Mouse (Mus musculus) liver, embryonic 14.5 days (tissue): ENCODE measurements at regions not wholly inside any gene's neighbourhood (a gene's known extent, or its start where the extent isn't known, plus 50 kb on each side); places are given as distances from the start of the nearest gene placed in this dataset.

Experiments used
- ATAC-seq: fragments of 200-750 bp; cut with Nextera tagmentation; 2 replicates; pipeline ENCODE4 v1.8.0; 2017; ENCODE audit warnings: moderate number of reproducible peaks, mild to moderate bottlenecking, moderate library complexity; ENCODE audit not compliant: insufficient read depth
- DNase-seq, 3 experiments: peaks; one replicate each; pipeline ENCODE4 v3.0.0-alpha.2; 2012 to 2013; ENCODE audit warnings: low read depth in 3 of 3, low spot score in 3 of 3
- H3K27ac ChIP-seq: fragments of 300-500 bp; sonication (generic); 2 replicates; pipeline ENCODE4 v1.5.1; 2014; ENCODE audit warnings: moderate library complexity, mild to moderate bottlenecking, control low read depth, inconsistent platforms
- H3K27me3 ChIP-seq: fragments of 300-500 bp; sonication (generic); 2 replicates; pipeline ENCODE4 v1.6.1; 2014; ENCODE audit warnings: mild to moderate bottlenecking, low read length, moderate library complexity; ENCODE audit not compliant: control insufficient read depth, insufficient read depth
- H3K36me3 ChIP-seq: fragments of 300-500 bp; sonication (generic); replicated peaks from 2 replicates; pipeline ENCODE4 v1.6.1; 2014; ENCODE audit warnings: low read depth; ENCODE audit not compliant: control insufficient read depth, insufficient read depth
- H3K4me1 ChIP-seq, 2 experiments: fragments of 200-500 bp in 1 of 2; fragments of 300-500 bp in 1 of 2; sonication (generic) in 1 of 2; replicated peaks; 2 replicates each; pipeline ENCODE4 v1.6.1; 2012 to 2014; ENCODE audit warnings: antibody characterized with exemption in 1 of 2, inconsistent platforms in 1 of 2, low read length in 1 of 2; ENCODE audit not compliant: control insufficient read depth in 2 of 2, insufficient read depth in 2 of 2
- H3K4me2 ChIP-seq: fragments of 300-500 bp; sonication (generic); 2 replicates; pipeline ENCODE4 v1.6.1; 2014; ENCODE audit warnings: low read depth, mild to moderate bottlenecking, control low read depth, moderate library complexity
- H3K4me3 ChIP-seq, 2 experiments: fragments of 200-500 bp in 1 of 2; fragments of 300-500 bp in 1 of 2; sonication (generic) in 1 of 2; 2 replicates each; pipeline ENCODE4 v1.5.1; 2012 to 2014; ENCODE audit warnings: low read depth in 2 of 2, low read length in 2 of 2, mild to moderate bottlenecking in 2 of 2, control low read depth in 1 of 2, inconsistent platforms in 1 of 2, moderate library complexity in 1 of 2; ENCODE audit not compliant: insufficient read depth in 1 of 2
- H3K9ac ChIP-seq: fragments of 300-500 bp; sonication (generic); replicated peaks from 2 replicates; pipeline ENCODE4 v1.6.1; 2014; ENCODE audit warnings: mild to moderate bottlenecking, control low read depth, moderate library complexity
- H3K9me3 ChIP-seq: fragments of 300-500 bp; sonication (generic); 2 replicates; pipeline ENCODE4 v1.6.1; 2016; ENCODE audit warnings: low read length, mixed read lengths; ENCODE audit not compliant: control insufficient read depth
- CTCF ChIP-seq: IDR thresholded peaks from 2 replicates; pipeline ENCODE4 v1.5.1; 2016; ENCODE audit warnings: antibody characterized with exemption, low read depth, control low read depth
- EP300 ChIP-seq: IDR thresholded peaks from 2 replicates; pipeline ENCODE4 v1.6.1; 2016; ENCODE audit warnings: antibody characterized with exemption, low read depth
- whole genome bisulfite sequencing: fragments of 180-500 bp; shearing (Covaris S2); extraction: QIAGEN DNeasy Blood & Tissue Kit; methylation state at CpG from one replicate; pipeline ENCODE4 v1.1.7; 2014; ENCODE audit not compliant: insufficient replicate concordance; 5-methylcytosine and 5-hydroxymethylcytosine counted together

- ATAC-seq (peak; percentile 59), DNase-seq (peak; percentile 17 to 37 (median 36))
- WGBS: 65% methylated on average over 16 of the region's 16 CpGs
- Histone ChIP-seq H3K9ac (no peak overlapping the region), H3K27ac (no peak overlapping the region), H3K4me2 (no peak overlapping the region), H3K4me3 (no peak overlapping the region), H3K27me3 (no peaks in the 10 kb centered on the region), H3K4me1 (peaks cover 0 to 4% of the 10 kb centered on the region in 2 experiments; a peak in 1 of 4 replicates), H3K9me3 (no peaks in the 10 kb centered on the region), H3K36me3 (no peaks in the 10 kb centered on the region)
- TF ChIP-seq EP300: no peak
- TF ChIP-seq CTCF: no peak
Measured at GRCm38 (mm10) chr10:95773425-95773980, 69.2 kb downstream of the Gm33543 start.

- Histone ChIP-seq H3K9ac (no peak overlapping the region), H3K27me3 (no peaks in the 10 kb centered on the region), H3K27ac (no peak overlapping the region), H3K4me2 (no peak overlapping the region), H3K4me1 (no peaks in the 10 kb centered on the region), H3K36me3 (no peaks in the 10 kb centered on the region), H3K4me3 (no peak overlapping the region), H3K9me3 (no peaks in the 10 kb centered on the region)
- no peak for TF ChIP-seq EP300
- TF ChIP-seq CTCF: no peak
- no peak for ATAC-seq
- WGBS: 70% methylated on average over 9 of the region's 9 CpGs
- DNase-seq: no peak
Measured at GRCm38 (mm10) chr10:95772811-95773424, 69.8 kb downstream of the Gm33543 start.

DNA sequence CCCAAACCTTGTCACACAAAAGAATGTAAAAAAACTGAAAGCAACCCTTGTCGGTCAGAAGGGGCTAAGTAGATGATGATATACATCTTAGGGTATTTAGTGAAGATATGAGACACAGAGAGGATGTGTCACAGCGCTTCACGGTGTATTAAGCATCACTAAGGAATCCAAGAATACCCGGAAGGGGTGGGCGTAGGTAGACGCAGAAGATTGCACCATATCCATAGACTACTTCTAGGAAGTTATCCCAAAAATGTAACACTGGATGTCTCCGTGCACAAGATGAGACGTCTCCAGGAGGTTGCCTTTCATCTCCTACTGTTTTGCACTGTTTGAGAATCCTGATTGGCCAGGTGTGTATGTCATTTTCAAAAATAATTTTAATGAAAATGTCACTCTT is 73.8 kb downstream of the Gm33543 start:
- DNase-seq (no peak), ATAC-seq (no peak)
- Histone ChIP-seq H3K27ac (no peak overlapping the region), H3K4me2 (no peak overlapping the region), H3K27me3 (no peaks in the 10 kb centered on the region), H3K9me3 (no peaks in the 10 kb centered on the region), H3K9ac (no peak overlapping the region), H3K4me1 (no peaks in the 10 kb centered on the region), H3K36me3 (no peaks in the 10 kb centered on the region), H3K4me3 (no peak overlapping the region)
- no peak for TF ChIP-seq EP300
- no peak for TF ChIP-seq CTCF
- WGBS: 70% methylated on average over 8 of the region's 8 CpGs

GRCm38 (mm10) chr10:95767526-95768161 is 75.1 kb downstream of the Gm33543 start:
- no peaks in the 10 kb centered on the region for H3K27me3 ChIP-seq
- no peak for TF ChIP-seq EP300
- TF ChIP-seq CTCF: no peak
- H3K4me1 ChIP-seq: no peaks in the 10 kb centered on the region
- H3K9me3 ChIP-seq: no peaks in the 10 kb centered on the region
- no peak overlapping the region for H3K4me3 ChIP-seq
- no peak for ATAC-seq
- H3K27ac ChIP-seq: no peak overlapping the region
- no peak for DNase-seq
- H3K9ac ChIP-seq: no peak overlapping the region
- H3K4me2 ChIP-seq: no peak overlapping the region
- H3K36me3 ChIP-seq: no peaks in the 10 kb centered on the region
- 28% methylated on average over 7 of the region's 7 CpGs for WGBS

GRCm38 (mm10) chr10:95764129-95764528 is 78.6 kb downstream of the Gm33543 start:
- H3K4me3 ChIP-seq: no peak overlapping the region
- no peak for DNase-seq
- H3K9me3 ChIP-seq: no peaks in the 10 kb centered on the region
- no peak for ATAC-seq
- no peak overlapping the region for H3K27ac ChIP-seq
- H3K9ac ChIP-seq: no peak overlapping the region
- no peaks in the 10 kb centered on the region for H3K4me1 ChIP-seq
- H3K27me3 ChIP-seq: no peaks in the 10 kb centered on the region
- H3K36me3 ChIP-seq: no peaks in the 10 kb centered on the region
- H3K4me2 ChIP-seq: no peak overlapping the region
- TF ChIP-seq CTCF (no peak), EP300 (no peak)
- 60% methylated on average over 4 of the region's 4 CpGs for WGBS
